Mouse (Mus musculus): ENCODE results near the gene Dnah5. TPM values are rescaled to one million over a fixed set of nuclear protein-coding genes. Genes with fewer than 3 reads are reported as not detected.

Dnah5 gene
- 1 to 10 TPM; 2.3 to 2.6 TPM for total RNA-seq (2021)

DNA sequence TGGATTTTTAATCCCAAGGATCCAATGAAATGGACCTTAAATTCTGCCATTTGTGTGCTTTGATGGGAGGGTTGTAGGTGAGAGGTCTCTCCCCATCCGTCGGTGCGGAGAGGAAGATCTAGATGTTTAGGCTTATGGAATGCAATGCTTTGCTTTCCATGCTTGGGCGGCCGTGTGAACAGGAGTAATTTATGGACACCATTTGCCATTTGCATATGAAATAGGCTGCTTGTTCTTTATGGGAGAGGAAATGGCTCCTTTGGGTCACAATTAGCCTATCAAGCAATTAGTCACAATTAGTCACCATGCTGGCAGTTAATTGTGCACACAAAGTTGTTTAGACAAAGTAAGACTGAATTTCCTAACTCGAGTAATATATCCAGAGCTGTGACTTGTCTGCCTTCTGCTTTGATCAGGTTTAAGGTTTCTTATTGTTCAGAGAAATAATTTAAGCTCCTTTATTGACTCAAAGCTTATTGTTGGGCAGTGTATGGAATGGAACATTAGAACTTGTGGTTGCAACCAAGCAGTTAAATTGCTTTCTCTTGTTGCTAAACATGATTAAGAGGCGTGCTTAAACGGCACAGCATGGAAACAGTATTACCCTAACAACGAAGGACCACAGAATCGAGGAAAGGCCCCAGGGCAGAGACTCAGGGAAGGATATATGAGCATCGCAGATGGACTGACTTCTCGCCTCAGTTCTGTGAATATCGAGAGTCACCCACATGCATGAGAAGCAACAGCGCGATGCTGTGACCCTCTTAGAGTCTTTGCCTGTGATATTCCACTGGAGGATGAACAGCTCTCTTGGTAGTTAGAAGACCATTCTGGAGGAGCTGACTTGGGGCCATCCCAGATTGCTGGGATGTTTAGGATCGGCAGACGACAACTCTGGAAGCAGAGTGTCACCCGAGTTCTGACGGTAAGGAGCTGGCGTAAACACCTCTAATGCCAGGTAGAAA lies at the start of gene Dnah5:
TSS of gene Dnah5 (plus strand) at position 642 of the 965 bp plus-strand sequence.
- DNase-seq (ENCODE audit: low spot score in 2 of 2), result no peak
- intact Hi-C loops (cut with DNase I), result no loop called here

DNA sequence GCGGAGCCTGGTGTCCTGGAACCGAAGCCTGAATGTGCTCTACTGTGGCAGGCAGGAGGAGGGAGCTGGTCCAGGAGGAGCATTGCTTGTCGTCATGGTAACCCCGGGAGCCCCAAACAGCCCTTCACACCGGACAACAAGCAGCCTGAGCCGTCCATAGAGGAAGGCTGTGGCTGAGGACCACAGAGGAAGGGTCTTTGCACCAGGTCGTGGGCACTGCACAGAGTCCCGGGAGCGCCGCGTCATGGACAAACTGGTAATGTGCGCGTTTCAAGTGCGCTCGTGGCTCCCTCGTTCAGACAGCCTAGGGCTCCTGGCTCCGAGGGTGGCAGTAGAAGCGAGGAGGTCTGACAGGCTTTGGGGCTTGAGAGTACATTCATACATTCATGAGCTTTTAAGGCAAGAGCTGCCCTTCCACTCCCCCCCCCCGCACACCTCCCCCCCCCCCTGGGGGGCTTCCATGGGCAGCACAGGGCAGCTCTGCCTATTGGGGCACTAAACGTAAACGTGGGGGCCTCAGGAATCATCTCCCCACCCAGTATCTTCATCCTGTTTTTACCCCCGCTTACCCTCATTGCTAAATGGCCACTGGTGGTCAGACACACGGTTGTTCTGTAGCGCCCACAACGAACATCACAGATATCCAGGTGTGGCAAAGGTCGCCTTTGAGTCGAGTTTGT lies 48.6 kb upstream of the Dnah5 start:
- peak; percentile 60 for DNase-seq (ENCODE audit: low spot score in 2 of 2)
- intact Hi-C loops (cut with DNase I), result loop anchor here (5.0 kb wide), 2 partner anchors 128 to 238 kb away; partner anchors contain the start of gene Trio

DNA sequence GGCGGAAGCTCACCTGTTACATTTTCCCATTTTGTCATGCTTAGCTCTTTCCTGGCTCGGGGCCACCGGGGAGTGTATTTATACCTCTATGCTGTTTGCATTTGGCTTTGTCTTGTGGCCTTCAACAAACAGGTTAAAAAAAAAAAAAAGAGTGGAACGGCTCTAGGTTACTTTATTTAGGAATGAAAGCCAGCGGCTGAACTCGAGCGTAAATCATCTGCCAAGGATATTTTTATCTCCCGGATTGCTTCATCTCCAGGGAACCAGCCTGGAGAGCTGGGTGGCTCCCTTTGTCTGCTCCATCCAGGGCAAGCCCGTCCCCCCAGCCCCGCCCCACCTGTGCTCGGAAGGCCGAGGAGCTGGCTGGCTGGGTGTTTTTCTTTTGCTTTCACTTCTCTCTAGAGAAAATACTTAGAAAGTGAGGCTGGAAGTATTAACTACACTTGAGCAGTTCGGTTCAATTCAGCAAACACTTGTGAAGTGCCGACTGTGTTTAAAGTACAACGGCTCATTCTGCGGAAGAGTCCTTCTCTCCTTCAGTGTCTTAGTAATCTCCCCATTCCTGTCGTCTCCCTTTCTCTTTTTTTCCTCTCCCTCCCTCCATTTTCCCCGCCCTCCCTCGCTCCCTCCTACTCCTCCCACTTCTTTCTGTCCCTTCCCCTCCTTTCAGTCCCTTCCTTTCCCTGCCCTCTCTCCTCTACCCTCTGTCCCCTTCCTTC lies 44.6 kb upstream of the Dnah5 start:
- DNase-seq (ENCODE audit: low spot score in 2 of 2), result peak; percentile 27 to 45
- intact Hi-C loops (cut with DNase I), result loop anchor here (5.0 kb wide), 2 partner anchors 132 to 242 kb away; partner anchors contain the start of gene Trio

DNA sequence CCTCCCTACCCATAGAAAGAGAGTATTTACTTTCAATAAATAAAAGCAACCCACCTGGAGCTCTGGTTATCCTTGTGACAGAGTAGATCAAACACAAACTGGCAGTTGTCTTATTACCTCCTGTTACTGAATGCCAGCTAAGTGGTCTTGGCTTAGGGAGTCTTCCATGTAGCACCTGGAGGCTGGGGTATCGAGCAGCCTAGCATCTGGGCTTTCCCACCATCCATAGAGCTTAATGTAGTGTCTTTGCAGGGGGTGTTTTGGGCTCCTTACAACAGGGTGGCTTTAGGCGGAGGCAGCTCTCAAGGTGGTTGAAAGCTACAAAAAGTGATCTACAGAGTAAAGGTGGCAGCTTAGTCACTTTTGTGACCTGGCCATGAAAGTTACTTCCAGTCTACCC lies 41.3 kb upstream of the Dnah5 start:
- intact Hi-C loops (cut with DNase I), result no loop called here
- DNase-seq (ENCODE audit: low spot score in 2 of 2), result no peak

DNA sequence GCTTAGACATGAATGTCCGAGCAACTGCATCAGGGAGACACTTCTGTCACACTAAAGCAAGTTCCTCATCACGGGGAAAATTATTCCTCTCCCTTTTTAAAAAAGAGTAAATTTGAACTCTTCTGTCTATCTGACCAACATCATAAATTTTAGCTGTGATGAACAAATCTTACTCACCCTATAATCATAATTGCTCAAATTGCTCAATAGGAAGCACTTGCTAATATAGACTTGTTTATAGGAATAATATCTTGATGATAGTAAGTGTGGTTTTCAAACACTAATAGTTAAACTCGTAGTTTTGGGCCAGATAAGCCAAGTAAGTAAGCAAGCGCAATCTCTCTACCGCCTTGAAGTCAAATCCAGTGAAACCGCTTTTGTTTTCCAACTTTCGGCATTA lies 38.3 kb upstream of the Dnah5 start:
- intact Hi-C loops (cut with DNase I), result no loop called here
- DNase-seq (ENCODE audit: low spot score in 2 of 2), result no peak

DNA sequence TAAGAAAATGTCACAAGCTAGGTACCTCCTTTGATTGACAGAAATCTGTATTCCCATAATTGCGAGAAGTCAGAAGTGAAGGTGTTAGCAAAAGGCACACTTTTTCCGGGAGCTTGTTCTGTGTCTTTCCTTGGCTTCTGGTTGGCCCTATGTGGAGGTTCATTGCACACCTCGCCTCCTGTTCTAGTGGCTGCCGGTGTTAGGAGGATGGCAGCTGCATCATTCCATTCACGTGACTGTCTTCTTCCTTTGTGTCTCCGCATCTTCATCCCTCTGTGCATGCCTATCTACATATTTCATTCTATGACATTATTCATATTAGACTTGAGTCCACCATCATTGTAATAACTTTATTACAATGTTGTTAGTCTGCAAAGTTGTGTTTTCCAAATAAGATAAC lies 37.5 kb upstream of the Dnah5 start:
- intact Hi-C loops (cut with DNase I), result no loop called here
- DNase-seq (ENCODE audit: low spot score in 2 of 2), result no peak

DNA sequence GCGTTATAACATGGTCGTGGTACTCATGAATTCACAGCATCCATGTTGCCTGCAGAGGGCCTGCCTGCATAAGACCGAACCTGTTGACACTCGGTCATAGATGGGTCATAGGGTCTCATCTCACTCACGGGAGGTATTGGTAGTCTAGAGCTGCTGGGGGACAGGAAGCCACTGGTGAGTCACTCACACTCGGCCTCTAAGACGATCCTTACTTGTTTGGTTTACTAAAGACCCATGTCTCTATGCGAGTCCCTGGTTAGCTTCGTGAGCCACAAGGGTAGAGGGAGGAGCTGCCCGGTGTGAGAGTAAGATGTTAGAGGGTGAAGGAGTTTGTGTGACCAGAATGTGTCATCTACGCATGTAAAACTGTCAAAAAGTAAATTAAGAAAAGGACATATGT lies 24.6 kb upstream of the Dnah5 start:
- no peak for DNase-seq (ENCODE audit: low spot score in 2 of 2)

DNA sequence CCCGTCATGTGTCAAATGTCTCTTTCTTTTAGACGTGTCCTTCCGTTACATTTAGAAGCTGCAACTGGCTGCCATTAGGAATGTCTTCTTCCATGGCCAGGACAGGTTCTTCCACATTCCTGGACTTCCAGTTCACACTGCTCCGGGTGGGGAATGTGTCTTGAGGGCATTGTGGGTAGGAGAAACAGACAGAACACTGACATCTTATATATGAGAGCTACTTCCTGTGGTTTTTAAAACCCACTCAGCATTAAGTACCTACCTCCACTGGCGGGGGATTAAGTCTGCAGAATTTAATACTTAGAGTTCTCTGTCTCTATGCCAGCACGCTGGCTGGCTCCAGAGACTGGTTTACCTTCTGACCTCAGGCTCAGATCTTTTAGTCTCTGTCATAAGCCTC lies 24.0 kb upstream of the Dnah5 start:
- intact Hi-C loops (cut with DNase I), result no loop called here

More for the DNA sequence above, 24.6 kb upstream of the Dnah5 start:
- intact Hi-C loops (cut with DNase I), result no loop called here

DNA sequence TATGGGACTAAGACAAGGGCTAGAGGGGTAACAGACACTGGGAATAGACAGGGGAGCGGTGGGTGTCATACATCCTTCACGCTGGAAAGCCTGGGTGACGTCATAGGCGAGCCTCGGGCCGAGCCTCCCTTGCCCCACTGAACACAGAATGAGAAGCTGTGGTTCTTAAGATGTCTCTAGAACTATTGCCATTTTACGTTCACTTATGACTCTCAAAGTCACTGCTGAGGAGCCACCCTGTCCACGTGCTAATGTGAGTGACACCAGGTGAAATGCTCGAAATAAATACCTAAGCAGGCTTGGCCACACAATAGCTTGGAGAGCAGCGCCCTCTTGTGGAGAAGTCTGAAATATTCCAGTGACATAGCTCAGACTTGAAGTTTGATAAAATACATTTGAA lies 21.7 kb upstream of the Dnah5 start:
- intact Hi-C loops (cut with DNase I), result loop anchor here (1.0 to 10.0 kb wide), 4 partner anchors 155 to 427 kb away; no protein-coding TSS in a partner anchor
- DNase-seq (ENCODE audit: low spot score in 2 of 2), result peak; percentile 85 to 87

More for the DNA sequence above, 24.0 kb upstream of the Dnah5 start:
- no peak for DNase-seq (ENCODE audit: low spot score in 2 of 2)

DNA sequence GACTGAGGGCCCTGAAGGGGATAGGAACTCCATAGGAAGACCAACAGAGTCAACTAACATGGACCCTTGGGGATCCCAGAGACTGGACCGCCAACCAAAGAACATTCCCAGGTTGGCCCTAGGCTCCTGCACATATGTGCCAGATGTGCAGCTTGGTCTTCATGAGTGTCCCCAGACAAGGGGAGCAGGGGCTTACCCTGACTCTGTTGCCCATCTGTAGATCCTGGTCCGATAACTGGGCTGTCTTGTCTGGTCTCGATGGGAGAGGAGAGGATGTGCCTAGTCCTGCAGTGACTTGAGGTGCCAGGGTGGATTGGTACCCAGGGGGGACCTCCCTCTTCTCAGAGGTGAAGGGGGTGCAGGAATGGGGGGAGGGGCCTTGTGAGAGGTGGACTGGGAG lies 21.0 kb upstream of the Dnah5 start:
- DNase-seq (ENCODE audit: low spot score in 2 of 2), result no peak
- intact Hi-C loops (cut with DNase I), result loop anchor here (2.0 to 10.0 kb wide), 3 partner anchors 156 to 428 kb away; no protein-coding TSS in a partner anchor

DNA sequence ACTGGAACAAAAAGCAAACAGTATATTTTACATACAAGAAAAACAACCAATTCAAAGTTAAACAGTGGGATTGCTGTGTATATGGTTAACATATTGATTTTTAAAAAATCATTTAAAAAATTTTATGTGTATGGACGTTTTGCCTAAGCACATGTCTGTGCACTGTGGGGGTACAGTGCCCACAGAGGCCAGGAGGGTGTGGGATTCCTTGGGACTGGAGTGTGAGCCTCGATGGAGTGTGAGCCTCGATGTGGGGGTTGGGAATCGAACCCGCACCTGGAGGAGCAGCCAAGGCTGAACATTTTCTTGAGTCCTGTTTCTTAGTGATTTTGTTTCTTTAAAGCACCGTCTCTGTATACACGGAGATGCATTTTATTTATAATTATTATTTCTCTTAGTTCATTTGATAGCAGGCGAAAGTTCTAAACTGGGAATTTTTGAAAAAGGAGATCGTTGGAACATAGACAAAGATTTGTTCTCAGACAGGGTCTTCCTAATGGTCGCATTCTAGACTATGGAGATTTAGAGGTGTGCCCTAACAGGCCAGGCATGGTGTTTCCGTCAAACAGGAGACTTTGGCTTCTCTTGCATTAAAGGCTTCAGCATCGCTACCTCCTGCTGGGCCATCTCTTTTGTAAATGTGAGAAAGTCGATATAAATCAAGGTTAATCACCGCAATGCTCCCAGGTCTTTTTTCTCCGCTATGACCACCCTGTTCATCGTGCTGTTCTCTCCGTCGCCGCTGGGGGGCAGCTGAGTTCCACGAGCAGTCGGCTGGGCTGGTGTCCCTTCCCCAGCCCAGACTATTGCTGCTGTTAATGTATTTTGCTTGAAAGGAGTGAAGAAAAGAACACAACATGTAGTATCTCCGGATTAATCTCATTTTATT lies 15.8 kb upstream of the Dnah5 start:
- peak; percentile 77 to 78 for DNase-seq (ENCODE audit: low spot score in 2 of 2)
- intact Hi-C loops (cut with DNase I), result loop anchor here (10.0 kb wide), 1 partner anchor 433 kb away; no protein-coding TSS in a partner anchor

DNA sequence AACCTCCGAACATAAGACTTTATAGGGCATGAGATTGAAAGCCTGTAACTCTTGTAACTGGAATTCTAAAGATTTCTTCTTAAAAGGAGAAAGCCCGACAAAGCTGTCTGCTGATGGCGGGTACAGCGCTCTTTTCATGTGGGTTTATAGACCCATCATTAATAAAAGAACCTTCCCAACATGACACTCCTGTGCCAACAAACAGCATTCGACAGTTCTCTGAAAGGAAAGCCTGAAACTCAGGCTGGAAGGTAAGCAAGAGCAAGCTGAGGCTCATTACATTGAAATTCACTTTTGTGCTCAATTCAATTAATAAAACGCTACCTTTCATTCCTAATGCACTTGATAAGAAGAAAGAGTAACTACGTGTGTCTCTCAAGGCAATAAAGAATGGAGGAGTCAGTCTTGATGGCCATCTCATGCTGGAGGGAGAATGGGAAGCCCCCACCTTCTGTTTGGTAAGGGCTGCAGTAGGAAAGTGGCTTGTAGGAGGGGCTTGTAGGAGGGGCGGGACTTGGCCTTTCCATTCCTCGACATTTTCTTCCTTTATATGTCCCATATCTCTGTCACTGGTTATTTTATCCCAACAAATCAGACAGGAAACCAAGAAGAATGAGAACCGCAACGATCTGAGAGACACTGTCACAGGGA lies 15.1 kb upstream of the Dnah5 start:
- intact Hi-C loops (cut with DNase I), result loop anchor here (10.0 kb wide), 1 partner anchor 434 kb away; no protein-coding TSS in a partner anchor
- DNase-seq (ENCODE audit: low spot score in 2 of 2), result no peak

DNA sequence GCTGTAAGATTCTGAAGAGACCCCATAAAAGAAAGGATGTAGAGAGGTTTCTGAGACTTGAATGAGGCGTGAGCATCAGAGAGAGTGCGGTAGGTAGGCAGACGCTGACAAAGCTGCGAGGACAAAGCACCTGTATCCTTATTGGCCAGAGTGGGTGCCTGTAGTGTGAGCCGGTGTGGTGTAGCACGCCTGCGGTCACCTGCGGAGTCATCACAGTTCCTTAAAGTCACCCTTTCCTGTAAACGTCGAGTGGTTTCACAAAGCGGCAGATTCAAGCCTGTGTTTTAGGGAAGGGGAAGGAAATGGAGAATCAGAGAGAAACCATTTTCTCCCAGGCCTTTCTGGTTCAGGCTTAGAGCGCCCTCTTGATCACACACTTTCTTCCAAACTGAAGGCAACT lies 13.9 kb upstream of the Dnah5 start:
- DNase-seq (ENCODE audit: low spot score in 2 of 2), result no peak
- intact Hi-C loops (cut with DNase I), result loop anchor here (10.0 kb wide), 1 partner anchor 435 kb away; no protein-coding TSS in a partner anchor

DNA sequence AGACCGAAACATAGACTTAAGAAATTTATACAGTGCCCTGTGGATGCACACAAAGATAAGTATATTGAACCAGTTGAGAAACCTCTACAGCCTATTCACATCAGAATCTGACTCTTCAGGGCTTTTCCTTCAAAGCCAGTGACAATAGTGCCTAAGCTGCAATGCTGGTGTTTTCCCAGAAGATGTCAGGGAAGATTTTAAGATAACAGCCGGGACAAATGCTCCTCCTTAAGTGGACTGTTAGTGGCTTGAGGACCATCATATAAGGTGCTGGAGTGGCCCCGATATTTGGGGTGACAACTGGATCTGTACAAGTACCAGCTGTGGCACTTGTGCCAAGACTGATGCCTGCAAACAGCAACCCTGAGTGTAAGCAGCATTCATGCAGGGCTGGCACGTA lies 4.9 kb upstream of the Dnah5 start:
- intact Hi-C loops (cut with DNase I), result no loop called here
- peak in 1 of 2 experiments; percentile 13 for DNase-seq (ENCODE audit: low spot score in 2 of 2)

DNA sequence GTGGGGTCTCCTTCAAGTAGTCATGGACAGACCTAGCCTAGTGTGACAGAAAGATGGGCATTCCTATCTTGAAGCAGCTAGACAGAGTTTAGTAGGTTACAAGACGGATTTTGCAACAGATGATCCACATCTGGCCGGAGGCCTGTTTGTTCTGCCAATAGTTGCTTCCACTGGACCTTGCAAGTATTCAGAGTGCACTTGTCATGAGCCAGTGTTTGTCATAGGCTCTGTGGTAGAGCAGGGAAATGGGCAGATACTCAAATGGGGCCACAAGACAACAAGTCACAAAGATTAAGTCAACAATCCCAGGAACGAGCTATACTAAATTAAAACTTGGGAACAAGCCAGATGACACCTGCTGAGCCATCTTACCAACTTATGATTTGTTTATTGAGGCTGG lies 1.1 kb downstream of the Dnah5 start:
- intact Hi-C loops (cut with DNase I), result no loop called here

DNA sequence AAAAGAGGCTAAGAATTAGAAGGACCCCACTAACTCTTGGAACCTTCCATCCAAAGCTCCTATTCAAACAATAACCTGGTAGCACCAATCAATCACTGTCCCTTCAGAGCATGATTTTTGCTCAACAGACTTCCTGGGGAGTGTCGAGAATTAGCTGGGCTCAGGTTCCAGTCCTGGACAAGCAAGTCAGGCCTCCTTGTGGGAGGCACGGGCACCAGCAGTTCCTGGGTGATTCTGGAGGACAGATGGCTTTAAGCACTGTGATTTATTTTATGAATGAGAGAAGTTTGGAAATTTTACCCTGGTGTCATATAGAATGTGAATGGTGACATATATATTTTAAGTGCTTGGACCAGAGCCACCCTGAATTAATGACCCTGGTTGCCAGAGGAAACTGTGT lies 4.0 kb downstream of the Dnah5 start:
- no peak for DNase-seq (ENCODE audit: low spot score in 2 of 2)
- intact Hi-C loops (cut with DNase I), result no loop called here

More for the DNA sequence above, 1.1 kb downstream of the Dnah5 start:
- DNase-seq (ENCODE audit: low spot score in 2 of 2), result no peak

DNA sequence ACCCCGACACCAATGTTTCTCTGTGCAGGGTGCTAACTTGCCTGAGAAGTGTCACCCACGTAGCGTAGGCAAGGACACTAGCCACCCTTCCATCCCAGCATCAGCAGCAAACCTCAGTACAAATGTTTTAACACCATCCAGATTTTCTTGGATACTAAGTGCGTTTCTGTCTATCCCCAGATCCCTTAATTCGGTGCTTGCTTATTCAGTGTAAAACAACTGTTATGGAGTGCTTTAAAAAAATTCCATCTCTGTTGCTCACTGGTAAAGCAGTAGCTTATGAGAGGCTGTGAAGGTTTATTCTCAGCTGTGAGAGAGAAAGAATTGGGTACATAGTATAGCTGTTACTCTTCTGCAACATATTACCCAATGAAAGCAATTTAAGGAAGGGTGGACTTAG lies 9.5 kb downstream of the Dnah5 start:
- peak; percentile 8 to 74 for DNase-seq (ENCODE audit: low spot score in 2 of 2)
- intact Hi-C loops (cut with DNase I), result no loop called here

DNA sequence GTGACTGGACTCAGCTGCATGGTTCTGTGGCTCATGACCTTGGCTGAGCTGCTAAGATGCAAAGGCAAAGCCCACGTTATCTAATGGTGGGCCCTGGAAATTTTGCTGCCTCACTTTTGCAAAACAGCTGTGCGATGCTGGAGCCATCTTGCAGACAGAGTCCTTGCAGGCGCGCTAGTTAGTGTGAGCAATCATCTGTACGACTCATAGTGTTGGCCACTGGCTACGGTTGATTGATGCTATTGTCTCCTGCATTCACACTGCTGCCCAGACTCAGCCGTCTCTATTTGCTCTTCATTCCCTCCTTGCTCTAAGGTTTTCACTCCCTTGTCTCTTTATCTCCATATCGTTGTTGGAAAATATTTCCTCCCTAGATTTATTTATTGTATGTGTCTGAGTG lies 12.8 kb downstream of the Dnah5 start:
- DNase-seq (ENCODE audit: low spot score in 2 of 2), result no peak
- intact Hi-C loops (cut with DNase I), result no loop called here
